Mouse (Mus musculus) macrophage (primary cell): ENCODE results near the gene Mgat4d. TPM values are rescaled to one million over a fixed set of nuclear protein-coding genes. Genes with fewer than 3 reads are reported as not detected.
"Not testable (repeated sequence)": the region's sequence is repeated elsewhere in the genome, so short reads cannot be mapped to it uniquely, and the experiment has no call there.

Source experiments
- H3K27ac ChIP-seq: fragments of 350-480 bp; formaldehyde crosslinking; 2 replicates; pipeline ENCODE4 v1.9.0; 2021
- H3K36me3 ChIP-seq: fragments of 350-480 bp; formaldehyde crosslinking; 2 replicates; pipeline ENCODE4 v1.9.0; 2021; ENCODE audit errors: inconsistent target
- H3K4me3 ChIP-seq: fragments of 350-480 bp; formaldehyde crosslinking; 2 replicates; pipeline ENCODE4 v1.9.0; 2021; ENCODE audit errors: inconsistent target
- H3K79me2 ChIP-seq: fragments of 350-480 bp; formaldehyde crosslinking; 2 replicates; pipeline ENCODE4 v1.9.0; 2021; ENCODE audit errors: inconsistent target
- WGBS: methylation state at CpG from one replicate; pipeline ENCODE4 v1.1.7; 2026; ENCODE audit warnings: inconsistent platforms; ENCODE audit not compliant: missing documents; 5-methylcytosine and 5-hydroxymethylcytosine counted together
- polyA plus RNA-seq: library from polyadenylated mRNA; stranded (reverse); fragments of 250-400 nt; gene quantifications from 3 replicates; pipeline ENCODE4 v1.2.4, GENCODE M21; 2018; ENCODE audit warnings: inconsistent platforms

The Mgat4d gene
- polyA plus RNA-seq, 1 experiment from 2014 or later, result not detected

- Histone ChIP-seq H3K4me3 (no peak overlapping the region), H3K79me2 (no peaks in the 10 kb centered on the region), H3K27ac (no peak overlapping the region), H3K36me3 (no peaks in the 10 kb centered on the region)
- WGBS, result 99% methylated on average over 15 of the region's 15 CpGs
Observed at GRCm38 (mm10) chr8:83416878-83417277, 68.6 kb downstream of the Mgat4d start.

GRCm38 (mm10) chr8:83417970-83418369, 69.7 kb downstream of the Mgat4d start:
- Histone ChIP-seq H3K4me3 (no peak overlapping the region), H3K79me2 (no peaks in the 10 kb centered on the region), H3K27ac (no peak overlapping the region), H3K36me3 (no peaks in the 10 kb centered on the region)
- 46% methylated on average over 6 of the region's 6 CpGs for WGBS

DNA sequence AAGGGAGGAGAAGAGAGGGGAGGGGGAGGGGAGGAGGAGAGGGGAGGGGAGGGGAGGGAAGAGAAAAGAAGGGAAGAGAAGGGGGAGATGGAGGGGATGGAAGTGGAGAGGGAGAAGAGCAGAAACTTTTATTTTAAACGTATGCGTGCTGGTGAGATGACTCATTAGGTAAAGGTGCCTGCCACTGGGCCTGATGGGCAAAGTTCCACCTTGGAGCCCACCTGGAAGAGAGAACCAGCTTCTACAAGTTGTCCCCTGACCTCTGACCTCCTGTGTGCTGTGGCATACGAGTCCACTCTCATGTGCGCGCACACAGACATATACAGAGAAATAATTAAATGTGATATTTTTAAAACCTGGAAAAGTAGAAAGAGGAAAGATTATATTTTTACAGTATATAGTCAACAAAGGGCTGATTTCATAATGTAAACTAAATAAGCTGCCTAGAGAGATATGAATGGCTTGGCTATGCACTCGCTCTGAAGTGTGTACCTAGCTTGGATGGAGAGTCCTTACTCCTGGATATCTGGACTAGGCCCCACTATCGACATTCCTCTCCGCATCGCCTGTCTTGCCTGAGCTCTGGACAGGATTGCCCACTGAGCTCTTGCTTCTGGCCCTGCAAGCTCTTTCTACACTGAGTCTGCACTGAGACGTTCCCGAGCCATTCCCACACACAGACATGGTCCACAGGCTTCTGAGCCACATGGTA, 70.7 kb downstream of the Mgat4d start:
- H3K27ac ChIP-seq, result no peak overlapping the region
- no peaks in the 10 kb centered on the region for H3K79me2 ChIP-seq
- 88% methylated on average over 9 of the region's 11 CpGs for WGBS
- H3K4me3 ChIP-seq, result no peak overlapping the region
- no peaks in the 10 kb centered on the region for H3K36me3 ChIP-seq

- Histone ChIP-seq H3K36me3 (no peaks in the 10 kb centered on the region), H3K27ac (no peak overlapping the region), H3K79me2 (no peaks in the 10 kb centered on the region), H3K4me3 (no peak overlapping the region)
- WGBS, result 100% methylated on average over 1 of the region's 1 CpGs
Observed at GRCm38 (mm10) chr8:83421354-83421753, 73.1 kb downstream of the Mgat4d start.

GRCm38 (mm10) chr8:83423032-83423825, 75.0 kb downstream of the Mgat4d start:
- Histone ChIP-seq H3K79me2 (no peaks in the 10 kb centered on the region), H3K4me3 (no peak overlapping the region), H3K36me3 (no peaks in the 10 kb centered on the region), H3K27ac (no peak overlapping the region)
- 90% methylated on average over 13 of the region's 13 CpGs for WGBS

GRCm38 (mm10) chr8:83425202-83425601, 76.9 kb downstream of the Mgat4d start:
- H3K27ac ChIP-seq, result no peak overlapping the region
- no peaks in the 10 kb centered on the region for H3K36me3 ChIP-seq
- WGBS, result 59% methylated on average over 6 of the region's 6 CpGs
- H3K4me3 ChIP-seq, result no peak overlapping the region
- H3K79me2 ChIP-seq, result no peaks in the 10 kb centered on the region

DNA sequence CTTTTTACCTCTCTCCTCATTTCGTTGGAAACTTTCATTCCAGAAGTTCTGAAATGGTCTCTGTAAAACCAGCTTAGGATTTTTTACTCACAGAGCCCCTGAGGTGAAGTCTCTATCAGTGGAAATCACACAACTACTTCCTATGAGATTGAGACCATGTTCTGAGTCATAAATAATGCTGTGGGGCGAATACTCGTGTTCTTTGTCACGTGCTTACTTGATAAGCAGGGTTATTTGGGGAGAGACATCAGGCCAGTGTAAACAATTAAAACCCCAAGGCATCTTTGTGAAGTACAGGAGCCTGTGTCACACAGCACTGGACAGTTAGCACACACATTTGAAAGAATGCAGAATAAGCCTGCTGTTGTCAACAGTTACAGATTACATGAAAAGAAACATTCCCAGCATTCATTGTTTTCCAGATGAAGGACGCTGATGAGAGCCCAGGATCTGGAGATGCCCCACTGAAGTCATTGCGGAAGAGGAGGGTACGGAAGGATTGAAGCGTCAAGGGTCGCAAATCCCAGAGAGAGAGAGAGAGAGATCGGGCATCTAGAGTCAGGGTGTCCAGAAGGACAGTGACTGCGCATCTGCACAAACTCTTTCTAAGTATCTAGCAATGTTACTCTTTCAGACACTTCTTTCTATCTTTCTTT, 78.0 kb downstream of the Mgat4d start:
- no peaks in the 10 kb centered on the region for H3K79me2 ChIP-seq
- WGBS, result 73% methylated on average over 11 of the region's 11 CpGs
- H3K4me3 ChIP-seq, result no peak overlapping the region
- H3K36me3 ChIP-seq, result no peaks in the 10 kb centered on the region
- H3K27ac ChIP-seq, result no peak overlapping the region

GRCm38 (mm10) chr8:83426949-83427348, 78.7 kb downstream of the Mgat4d start:
- H3K27ac ChIP-seq, result no peak overlapping the region

GRCm38 (mm10) chr8:83428621-83429020, 80.3 kb downstream of the Mgat4d start:
- H3K27ac ChIP-seq, H3K36me3 ChIP-seq, H3K79me2 ChIP-seq, H3K4me3 ChIP-seq: not testable (repeated sequence)
- WGBS, result 83% methylated on average over 3 of the region's 3 CpGs

More at GRCm38 (mm10) chr8:83426949-83427348, 78.7 kb downstream of the Mgat4d start:
- Histone ChIP-seq H3K79me2 (no peaks in the 10 kb centered on the region), H3K36me3 (no peaks in the 10 kb centered on the region), H3K4me3 (no peak overlapping the region)
- 90% methylated on average over 7 of the region's 7 CpGs for WGBS

DNA sequence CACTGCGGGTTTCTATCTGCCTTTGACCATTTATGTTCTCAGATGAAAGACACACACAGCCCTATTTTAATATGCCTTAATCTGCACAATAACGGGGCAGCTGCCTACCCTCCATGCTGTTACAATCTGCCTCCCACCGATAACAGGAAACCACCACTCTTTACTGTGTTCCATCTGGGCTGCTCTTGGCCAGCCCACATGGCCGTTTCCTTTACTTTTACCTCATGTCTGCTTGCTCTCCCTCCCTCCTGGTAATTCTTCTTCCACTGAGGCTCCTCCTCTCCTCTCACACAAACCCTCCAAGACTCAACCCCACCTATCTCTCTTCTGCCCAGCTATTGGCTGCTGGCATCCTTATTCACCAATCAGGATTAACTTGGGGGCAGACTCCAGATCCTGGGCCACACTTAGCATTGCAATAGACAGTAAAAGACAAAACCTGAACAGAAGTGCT, 80.8 kb downstream of the Mgat4d start:
- H3K4me3 ChIP-seq, result no peak overlapping the region
- H3K79me2 ChIP-seq, result no peaks in the 10 kb centered on the region
- 30% methylated on average over 4 of the region's 4 CpGs for WGBS
- no peaks in the 10 kb centered on the region; the same call in 1 of the 2 replicates for H3K36me3 ChIP-seq
- no peak overlapping the region for H3K27ac ChIP-seq

Other genes with a start within 250 kb of the Mgat4d start
- 25.9 to 34.3 TPM (median 30.4 TPM) in 3 replicates for gene Tbc1d9, start 183.1 kb upstream of the Mgat4d start, polyA plus RNA-seq
- 0.42 to 1.4 TPM (median 0.69 TPM) in 3 replicates for gene Gm10645, start 182.3 kb upstream of the Mgat4d start, polyA plus RNA-seq
- not detected in 3 replicates for gene Ucp1, start 58.1 kb upstream of the Mgat4d start, polyA plus RNA-seq
- gene Elmod2, start 16.0 kb upstream of the Mgat4d start, polyA plus RNA-seq, result 10.1 to 17.8 TPM (median 13.6 TPM) in 3 replicates
- gene Clgn, start 41.4 kb downstream of the Mgat4d start, polyA plus RNA-seq, result not detected in 3 replicates
- gene Scoc, start 109.9 kb downstream of the Mgat4d start, polyA plus RNA-seq, result 44.9 to 115 TPM (median 73.0 TPM) in 3 replicates
- not detected in 3 replicates for gene Olfr370, start 187.3 kb downstream of the Mgat4d start, polyA plus RNA-seq
- gene Ndufb7, start 218.2 kb downstream of the Mgat4d start, polyA plus RNA-seq, result 83.2 to 159 TPM (median 130 TPM) in 3 replicates